Comparison of ENCODE assay signal across 28 mouse cellular contexts in the genomic region with DNA sequence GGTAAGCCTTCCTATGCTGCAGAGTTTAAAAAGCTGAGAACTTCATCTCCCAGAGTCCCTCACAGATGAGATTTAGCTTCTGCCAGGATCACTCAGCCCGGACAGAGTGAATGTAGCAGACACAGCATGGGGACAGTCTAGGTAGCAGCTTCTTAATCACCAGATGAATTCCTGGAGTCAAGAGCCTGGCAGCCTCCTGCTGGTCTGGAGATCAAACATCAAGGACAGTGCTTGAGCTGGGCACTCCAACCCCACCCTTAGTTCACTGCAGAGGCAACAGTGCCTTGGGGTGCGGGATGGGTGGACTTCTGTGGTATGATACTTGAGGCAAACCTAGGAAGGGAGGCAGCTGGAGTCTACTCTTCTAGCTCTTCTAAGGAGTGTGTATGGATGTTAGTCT. TPM values are rescaled to one million over a fixed set of nuclear protein-coding genes. Genes with fewer than 3 reads are reported as not detected.
DNase-seq lines count a peak whose midpoint lies in the region; ATAC-seq and TF ChIP-seq lines count a peak whose summit lies in the region.
"Had no signal": no experiment of that assay in that cellular context is flagged by ENCODE, and none has a peak within 500 bp of the region (broad histone marks: within the 10 kb centered on the region; RNA-seq: fewer than 3 reads in every experiment).

No protein-coding gene starts in this region.

- 51% methylated on average over 2 of the region's 2 CpGs for WGBS in lung, postnatal 0 days
- WGBS in midbrain, embryonic 11.5 days: 63% methylated on average over 2 of the region's 2 CpGs

- no peaks in the 10 kb centered on the region; the same call in 1 of the 2 replicates for H3K4me1 ChIP-seq in lung, postnatal 0 days (ENCODE audit: insufficient read depth, low read depth, low read length)
- peaks cover 2% of the 10 kb centered on the region; the same call in 1 of the 2 replicates for H3K4me1 ChIP-seq in midbrain, embryonic 11.5 days (ENCODE audit: control insufficient read depth, insufficient read depth, low read length)
- H3K4me1 ChIP-seq: hindbrain, embryonic 12.5 days; hindbrain, embryonic 15.5 days had no signal

- H3K4me2 ChIP-seq in lung, postnatal 0 days (replicated peaks; ENCODE audit: low read depth, low read length): no peak overlapping the region
- H3K4me2 ChIP-seq in midbrain, embryonic 11.5 days: no peak overlapping the region
- H3K4me2 ChIP-seq: embryonic facial prominence, embryonic 13.5 days; heart, embryonic 11.5 days; hindbrain, embryonic 12.5 days; hindbrain, embryonic 15.5 days had no signal

- H3K9me3 ChIP-seq in lung, postnatal 0 days (ENCODE audit: low read length): no peaks in the 10 kb centered on the region
- H3K9me3 ChIP-seq in midbrain, embryonic 11.5 days (ENCODE audit: control insufficient read depth, low read length): no peaks in the 10 kb centered on the region
- H3K9me3 ChIP-seq: embryonic facial prominence, embryonic 10.5 days; embryonic facial prominence, embryonic 13.5 days; forebrain, embryonic 10.5 days; hindbrain, embryonic 12.5 days; hindbrain, embryonic 15.5 days had no signal

- H3K27ac ChIP-seq in lung, postnatal 0 days (ENCODE audit: low read length): no peak overlapping the region
- H3K27ac ChIP-seq in midbrain, embryonic 11.5 days (ENCODE audit: low read depth, low read length): no peak overlapping the region
- H3K27ac ChIP-seq: embryonic facial prominence, embryonic 10.5 days; embryonic facial prominence, embryonic 13.5 days; forebrain, embryonic 10.5 days; gastrocnemius, adult 2 months; hindbrain, embryonic 12.5 days; hindbrain, embryonic 15.5 days had no signal

- TF ChIP-seq EP300 in lung, postnatal 0 days (IDR thresholded peaks at IDR 0.05): no peak

- no peak overlapping the region for H3K4me3 ChIP-seq in lung, postnatal 0 days (ENCODE audit: low read depth, low read length)
- H3K4me3 ChIP-seq in midbrain, embryonic 11.5 days (ENCODE audit: low read depth, low read length): no peak overlapping the region
- H3K4me3 ChIP-seq: embryonic facial prominence, embryonic 10.5 days; embryonic facial prominence, embryonic 13.5 days; forebrain, embryonic 10.5 days; gastrocnemius, adult 2 months; hindbrain, embryonic 12.5 days; hindbrain, embryonic 15.5 days had no signal

- TF ChIP-seq CTCF in lung, postnatal 0 days (IDR thresholded peaks at IDR 0.05): no peak; the same call in 1 of the 2 replicates

- H3K36me3 ChIP-seq in lung, postnatal 0 days (ENCODE audit: insufficient read depth, low read length): peaks cover 15% of the 10 kb centered on the region; the same call in 1 of the 2 replicates
- H3K36me3 ChIP-seq in midbrain, embryonic 11.5 days (ENCODE audit: control insufficient read depth, insufficient read depth, low read length): peaks cover 2% of the 10 kb centered on the region; the same call in 1 of the 2 replicates

- H3K9ac ChIP-seq in lung, postnatal 0 days (replicated peaks; ENCODE audit: low read depth): no peak overlapping the region
- no peak overlapping the region for H3K9ac ChIP-seq in midbrain, embryonic 11.5 days (ENCODE audit: low read length)
- H3K9ac ChIP-seq: embryonic facial prominence, embryonic 13.5 days; forebrain, postnatal 0 days; hindbrain, embryonic 12.5 days; hindbrain, embryonic 15.5 days had no signal

- peak; percentile 36 for DNase-seq in adrenal gland, adult 2 months
- no peak for DNase-seq in adrenal gland, postnatal 4 days (ENCODE audit: low spot score in 2 of 2)
- DNase-seq in lung, postnatal 0 days (ENCODE audit: low spot score): no peak
- no peak for DNase-seq in lung, postnatal 10 days
- DNase-seq in R1 (ENCODE audit: low read depth, low spot score): peak; percentile 43
- no peak for DNase-seq in midbrain, embryonic 11.5 days (ENCODE audit: low spot score, missing footprints)
- DNase-seq: B cell, adult 2 months; cerebellum, adult 11-12 months; cerebellum, adult 8-10 months; cerebellum, postnatal 10 days; cerebellum, postnatal 36 days; embryo, embryonic 11 days; forebrain, postnatal 0 days; gastrocnemius, adult 2 months; gastrocnemius, postnatal 14 days; heart, adult 11 months had no signal

- H3K27me3 ChIP-seq in lung, postnatal 0 days (replicated peaks; ENCODE audit: insufficient read depth, low read length): no peaks in the 10 kb centered on the region
- H3K27me3 ChIP-seq in midbrain, embryonic 11.5 days (ENCODE audit: control insufficient read depth, insufficient read depth, low read length): no peaks in the 10 kb centered on the region
- H3K27me3 ChIP-seq: CH12.LX; embryonic facial prominence, embryonic 13.5 days; hindbrain, embryonic 12.5 days; hindbrain, embryonic 15.5 days had no signal

- peak; percentile 30; the same call in 1 of the 2 replicates for ATAC-seq in lung, postnatal 0 days
- ATAC-seq in megakaryocyte, adult 5-6 weeks (ENCODE audit: poor library complexity, severe bottlenecking): no peak
- ATAC-seq in midbrain, embryonic 11.5 days (ENCODE audit: low FRiP score): no peak
- ATAC-seq: forebrain, embryonic 14.5 days; forebrain, postnatal 0 days; intestine, postnatal 0 days had no signal

RNA-seq across cellular contexts. Expression of a gene that starts 20.0 kb away (rescaled TPM):
- total RNA-seq in adrenal gland, adult 2 months (2021): under 1 TPM; 0.43 to 0.86 TPM
- 0.02 and 0.11 TPM in 2 replicates for polyA plus RNA-seq in adrenal gland, adult 2 months (2012; rRNA removed)
- under 1 TPM; 0.39 to 0.56 TPM for total RNA-seq in adrenal gland, postnatal 4 days (2021)
- polyA plus RNA-seq in lung, postnatal 0 days (2015; fragmentation: Nextera tagmentation; extraction: Ambion mirVana): 0.02 and 0.06 TPM in 2 replicates
- total RNA-seq in megakaryocyte, adult 5-6 weeks (2015): not detected in 2 replicates
- total RNA-seq in megakaryocyte, adult 5-6 weeks (2017): not detected in 2 replicates
- polyA plus RNA-seq in midbrain, embryonic 11.5 days (2014; fragmentation: Nextera tagmentation; extraction: Ambion mirVana): 0.29 and 0.45 TPM in 2 replicates
- total RNA-seq: MEL had no signal
- polyA plus RNA-seq: heart, embryonic 14.5 days had no signal

Comparison
In these comparisons a context has a peak if more than half of its experiments do, and no peak if none do; other contexts are left out.
1. DNase-seq: peak in adrenal gland, adult 2 months (single experiment) and R1 (single experiment); none in adrenal gland, postnatal 4 days (0 of 2), lung, postnatal 0 days (single experiment), lung, postnatal 10 days (single experiment) and midbrain, embryonic 11.5 days (single experiment).